Mouse (Mus musculus) ovary, adult 18-20 months (tissue): ENCODE results near the gene Scfd2.

Source experiments
- DNase-seq: peaks from one replicate; pipeline ENCODE4 v3.0.0; 2022; ENCODE audit warnings: low spot score, mixed read lengths

Scfd2 gene

GRCm38 (mm10) chr5:74240926-74241680, 290.5 kb downstream of the Scfd2 start:
- no peak for DNase-seq

- DNase-seq = no peak
Measured at GRCm38 (mm10) chr5:74240298-74240697, 291.3 kb downstream of the Scfd2 start.

GRCm38 (mm10) chr5:74239369-74239768, 292.2 kb downstream of the Scfd2 start:
- DNase-seq = no peak

GRCm38 (mm10) chr5:74233808-74234207, 297.8 kb downstream of the Scfd2 start:
- DNase-seq = no peak

- no peak for DNase-seq
Measured at GRCm38 (mm10) chr5:74230525-74230924, 301.0 kb downstream of the Scfd2 start.

GRCm38 (mm10) chr5:74229775-74230413, 301.7 kb downstream of the Scfd2 start:
- DNase-seq = no peak

- DNase-seq = no peak
Measured at GRCm38 (mm10) chr5:74228938-74229337, 302.6 kb downstream of the Scfd2 start.

- no peak for DNase-seq
Measured at GRCm38 (mm10) chr5:74227352-74227751, 304.2 kb downstream of the Scfd2 start.

GRCm38 (mm10) chr5:74226183-74226582, 305.4 kb downstream of the Scfd2 start:
- DNase-seq = no peak

GRCm38 (mm10) chr5:74224480-74224879, 307.1 kb downstream of the Scfd2 start:
- no peak for DNase-seq

- DNase-seq = no peak
Measured at GRCm38 (mm10) chr5:74222626-74223025, 308.9 kb downstream of the Scfd2 start.

GRCm38 (mm10) chr5:74218524-74218923, 313.0 kb downstream of the Scfd2 start:
- DNase-seq = no peak

- no peak for DNase-seq
Measured at GRCm38 (mm10) chr5:74215125-74215524, 316.4 kb downstream of the Scfd2 start.

GRCm38 (mm10) chr5:74214501-74215110, 317.0 kb downstream of the Scfd2 start:
- no peak for DNase-seq

- no peak for DNase-seq
Measured at GRCm38 (mm10) chr5:74211346-74211745, 320.2 kb downstream of the Scfd2 start.

- DNase-seq = no peak
Measured at GRCm38 (mm10) chr5:74209640-74210039, 321.9 kb downstream of the Scfd2 start.

GRCm38 (mm10) chr5:74208438-74208837, 323.1 kb downstream of the Scfd2 start:
- DNase-seq = no peak

- no peak for DNase-seq
Measured at GRCm38 (mm10) chr5:74207209-74207608, 324.4 kb downstream of the Scfd2 start.

GRCm38 (mm10) chr5:74206649-74207048, 324.9 kb downstream of the Scfd2 start:
- no peak for DNase-seq

GRCm38 (mm10) chr5:74206038-74206437, 325.5 kb downstream of the Scfd2 start:
- DNase-seq = no peak

GRCm38 (mm10) chr5:74205509-74205908, 326.1 kb downstream of the Scfd2 start:
- no peak for DNase-seq

- DNase-seq = no peak
Measured at GRCm38 (mm10) chr5:74204465-74204864, 327.1 kb downstream of the Scfd2 start.

GRCm38 (mm10) chr5:74202515-74202914, 329.0 kb downstream of the Scfd2 start:
- DNase-seq = no peak
